Mouse (Mus musculus): ENCODE results near the gene Rgl1. TPM values are rescaled to one million over a fixed set of nuclear protein-coding genes. Genes with fewer than 3 reads are reported as not detected.

The Rgl1 gene
- total and polyA plus RNA-seq, 2 experiments: 4.2 to 10.2 TPM

- H3K27me3 ChIP-seq (ENCODE audit: control insufficient read depth, insufficient read depth, low read length): no peaks in the 10 kb centered on the region
- peak; percentile 35 for DNase-seq (ENCODE audit: extremely low read depth, low read depth, low spot score)
- peaks cover 8% of the 10 kb centered on the region for H3K4me1 ChIP-seq (ENCODE audit: control insufficient read depth, insufficient read depth, low read length)
- no peak for TF ChIP-seq CTCF (IDR thresholded peaks at IDR 0.05; ENCODE audit: low read depth, low read length)
- no peak for TF ChIP-seq POLR2A (IDR thresholded peaks at IDR 0.05; ENCODE audit: extremely low read depth, insufficient read depth, low read length)
- H3K4me3 ChIP-seq (ENCODE audit: insufficient read depth, low read depth, low read length): no peak overlapping the region
- 63% methylated on average over 8 of the region's 8 CpGs for WGBS
- H3K36me3 ChIP-seq (ENCODE audit: control insufficient read depth, insufficient read depth, low read length): no peaks in the 10 kb centered on the region
- no peak overlapping the region for H3K9ac ChIP-seq (ENCODE audit: low read depth, low read length)
- peak overlapping the region; percentile 24 for H3K27ac ChIP-seq (replicated peaks; ENCODE audit: insufficient read depth, low read depth, low read length)
- H3K79me2 ChIP-seq (ENCODE audit: control insufficient read depth, insufficient read depth, low read length): no peaks in the 10 kb centered on the region; the same call in 1 of the 2 replicates
These were observed 166.8 kb downstream of the Rgl1 start for GRCm38 (mm10) chr1:152599347-152599746.

- 54% methylated on average over 5 of the region's 5 CpGs for WGBS
- DNase-seq (ENCODE audit: extremely low read depth, low read depth, low spot score): no peak
These were observed 171.5 kb downstream of the Rgl1 start for GRCm38 (mm10) chr1:152594690-152595089.

GRCm38 (mm10) chr1:152593831-152594549, 172.2 kb downstream of the Rgl1 start:
- no peaks in the 10 kb centered on the region for H3K36me3 ChIP-seq (ENCODE audit: control insufficient read depth, insufficient read depth, low read length)
- H3K4me1 ChIP-seq (ENCODE audit: control insufficient read depth, insufficient read depth, low read length): peaks cover 13% of the 10 kb centered on the region
- H3K4me3 ChIP-seq (ENCODE audit: insufficient read depth, low read depth, low read length): no peak overlapping the region
- no peak overlapping the region for H3K9ac ChIP-seq (ENCODE audit: low read depth, low read length)
- H3K27me3 ChIP-seq (ENCODE audit: control insufficient read depth, insufficient read depth, low read length): no peaks in the 10 kb centered on the region
- no peak for DNase-seq (ENCODE audit: extremely low read depth, low read depth, low spot score)
- WGBS: 87% methylated on average over 9 of the region's 9 CpGs
- TF ChIP-seq POLR2A (IDR thresholded peaks at IDR 0.05; ENCODE audit: extremely low read depth, insufficient read depth, low read length) (no peak), CTCF (IDR thresholded peaks at IDR 0.05; ENCODE audit: low read depth, low read length) (no peak)
- peak overlapping the region; percentile 55 for H3K27ac ChIP-seq (replicated peaks; ENCODE audit: insufficient read depth, low read depth, low read length)
- peaks cover 5% of the 10 kb centered on the region; the same call in 1 of the 2 replicates for H3K79me2 ChIP-seq (ENCODE audit: control insufficient read depth, insufficient read depth, low read length)

More at GRCm38 (mm10) chr1:152594690-152595089, 171.5 kb downstream of the Rgl1 start:
- no peak overlapping the region for H3K4me3 ChIP-seq (ENCODE audit: insufficient read depth, low read depth, low read length)
- TF ChIP-seq CTCF (IDR thresholded peaks at IDR 0.05; ENCODE audit: low read depth, low read length): no peak
- TF ChIP-seq POLR2A (IDR thresholded peaks at IDR 0.05; ENCODE audit: extremely low read depth, insufficient read depth, low read length): no peak
- peak overlapping the region; percentile 67 for H3K27ac ChIP-seq (replicated peaks; ENCODE audit: insufficient read depth, low read depth, low read length)
- H3K36me3 ChIP-seq (ENCODE audit: control insufficient read depth, insufficient read depth, low read length): no peaks in the 10 kb centered on the region
- H3K79me2 ChIP-seq (ENCODE audit: control insufficient read depth, insufficient read depth, low read length): peaks cover 5% of the 10 kb centered on the region; the same call in 1 of the 2 replicates
- H3K9ac ChIP-seq (ENCODE audit: low read depth, low read length): no peak overlapping the region
- H3K27me3 ChIP-seq (ENCODE audit: control insufficient read depth, insufficient read depth, low read length): no peaks in the 10 kb centered on the region
- H3K4me1 ChIP-seq (ENCODE audit: control insufficient read depth, insufficient read depth, low read length): peaks cover 10% of the 10 kb centered on the region

GRCm38 (mm10) chr1:152593382-152593781, 172.8 kb downstream of the Rgl1 start:
- no peak for DNase-seq (ENCODE audit: extremely low read depth, low read depth, low spot score)
- peaks cover 5% of the 10 kb centered on the region; the same call in 1 of the 2 replicates for H3K79me2 ChIP-seq (ENCODE audit: control insufficient read depth, insufficient read depth, low read length)
- no peak for TF ChIP-seq CTCF (IDR thresholded peaks at IDR 0.05; ENCODE audit: low read depth, low read length)
- no peak for TF ChIP-seq POLR2A (IDR thresholded peaks at IDR 0.05; ENCODE audit: extremely low read depth, insufficient read depth, low read length)
- no peak overlapping the region for H3K4me3 ChIP-seq (ENCODE audit: insufficient read depth, low read depth, low read length)
- no peak overlapping the region for H3K9ac ChIP-seq (ENCODE audit: low read depth, low read length)
- peaks cover 11% of the 10 kb centered on the region for H3K4me1 ChIP-seq (ENCODE audit: control insufficient read depth, insufficient read depth, low read length)
- 84% methylated on average over 7 of the region's 7 CpGs for WGBS
- H3K27me3 ChIP-seq (ENCODE audit: control insufficient read depth, insufficient read depth, low read length): no peaks in the 10 kb centered on the region
- H3K27ac ChIP-seq (replicated peaks; ENCODE audit: insufficient read depth, low read depth, low read length): no peak overlapping the region
- no peaks in the 10 kb centered on the region for H3K36me3 ChIP-seq (ENCODE audit: control insufficient read depth, insufficient read depth, low read length)

GRCm38 (mm10) chr1:152592609-152593008, 173.5 kb downstream of the Rgl1 start:
- Histone ChIP-seq H3K36me3 (ENCODE audit: control insufficient read depth, insufficient read depth, low read length) (no peaks in the 10 kb centered on the region), H3K79me2 (ENCODE audit: control insufficient read depth, insufficient read depth, low read length) (0 out of 2 replicates have a peak, but pooled peaks cover 5% of the 10 kb centered on the region), H3K4me1 (ENCODE audit: control insufficient read depth, insufficient read depth, low read length) (peaks cover 11% of the 10 kb centered on the region), H3K9ac (ENCODE audit: low read depth, low read length) (no peak overlapping the region), H3K27ac (replicated peaks; ENCODE audit: insufficient read depth, low read depth, low read length) (no peak overlapping the region), H3K4me3 (ENCODE audit: insufficient read depth, low read depth, low read length) (no peak overlapping the region), H3K27me3 (ENCODE audit: control insufficient read depth, insufficient read depth, low read length) (no peaks in the 10 kb centered on the region)
- TF ChIP-seq CTCF (IDR thresholded peaks at IDR 0.05; ENCODE audit: low read depth, low read length) (no peak), POLR2A (IDR thresholded peaks at IDR 0.05; ENCODE audit: extremely low read depth, insufficient read depth, low read length) (no peak)
- no peak for DNase-seq (ENCODE audit: extremely low read depth, low read depth, low spot score)
- 70% methylated on average over 6 of the region's 6 CpGs for WGBS

All from liver, adult 2 months (tissue).